Mouse (Mus musculus) macrophage (primary cell): Measurements from ENCODE around the gene Atp6v1g1. TPM values are rescaled to one million over a fixed set of nuclear protein-coding genes. Genes with fewer than 3 reads are reported as not detected.
A peak's percentile ranks its signal among the peaks of the same experiment; 100 is the strongest.

Experiments
- H3K27ac ChIP-seq: fragments of 350-480 bp; formaldehyde crosslinking; 2 replicates; pipeline ENCODE4 v1.9.0; 2021
- H3K36me3 ChIP-seq: fragments of 350-480 bp; formaldehyde crosslinking; 2 replicates; pipeline ENCODE4 v1.9.0; 2021; ENCODE audit errors: inconsistent target
- H3K4me3 ChIP-seq: fragments of 350-480 bp; formaldehyde crosslinking; 2 replicates; pipeline ENCODE4 v1.9.0; 2021; ENCODE audit errors: inconsistent target
- H3K79me2 ChIP-seq: fragments of 350-480 bp; formaldehyde crosslinking; 2 replicates; pipeline ENCODE4 v1.9.0; 2021; ENCODE audit errors: inconsistent target
- WGBS: methylation state at CpG from one replicate; pipeline ENCODE4 v1.1.7; 2026; ENCODE audit warnings: inconsistent platforms; ENCODE audit not compliant: missing documents; 5-methylcytosine and 5-hydroxymethylcytosine counted together
- polyA plus RNA-seq: library from polyadenylated mRNA; stranded (reverse); fragments of 250-400 nt; gene quantifications from 3 replicates; pipeline ENCODE4 v1.2.4, GENCODE M21; 2018; ENCODE audit warnings: inconsistent platforms

Atp6v1g1 gene
- polyA plus RNA-seq, 1 experiment from 2014 or later, result 355 TPM

DNA sequence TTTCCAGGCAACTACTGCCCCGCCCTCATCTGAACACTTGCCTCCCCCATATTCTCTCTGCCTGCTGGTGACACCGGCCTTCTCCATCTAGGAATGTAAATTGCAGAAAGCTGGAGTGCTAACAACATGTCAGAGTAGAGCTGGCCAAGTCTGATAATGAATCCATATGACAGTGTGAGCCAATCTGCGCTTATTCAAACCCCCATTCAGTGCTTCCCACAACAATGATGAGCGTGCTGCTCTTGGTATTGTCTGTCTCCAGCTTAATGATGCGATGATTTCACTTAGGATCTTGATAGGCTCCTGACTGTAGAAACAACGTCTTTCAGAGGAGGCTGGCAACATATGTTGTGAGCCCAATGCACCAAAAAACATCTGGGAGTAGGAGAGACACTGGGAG lies 15.6 kb upstream of the Atp6v1g1 start:
- 95% methylated on average over 6 of the region's 6 CpGs for WGBS
- Histone ChIP-seq H3K36me3 (no peaks in the 10 kb centered on the region), H3K27ac (no peak overlapping the region), H3K4me3 (no peak overlapping the region), H3K79me2 (no peaks in the 10 kb centered on the region)

DNA sequence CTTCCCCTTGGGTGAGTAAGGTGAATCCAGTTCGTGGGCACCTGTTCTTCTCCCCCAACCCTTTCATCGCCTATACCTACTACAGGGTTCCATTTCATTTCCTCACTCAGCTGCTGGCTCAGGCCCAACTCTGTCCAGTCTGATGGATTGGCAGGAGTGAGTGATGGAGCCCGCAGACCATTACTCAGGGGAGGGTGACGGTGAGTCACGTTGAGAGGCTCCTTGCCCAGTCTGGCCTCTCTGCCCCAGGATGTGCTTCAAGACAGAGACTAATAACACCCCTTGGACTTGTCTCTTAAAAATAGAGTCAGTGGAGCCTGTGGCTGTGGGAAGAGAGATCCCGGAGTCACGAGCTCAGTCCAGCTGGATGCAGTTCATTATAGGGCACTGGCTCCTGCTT lies 14.2 kb upstream of the Atp6v1g1 start:
- WGBS, result 89% methylated on average over 6 of the region's 7 CpGs
- Histone ChIP-seq H3K4me3 (no peak overlapping the region), H3K27ac (no peak overlapping the region), H3K79me2 (no peaks in the 10 kb centered on the region), H3K36me3 (no peaks in the 10 kb centered on the region)

DNA sequence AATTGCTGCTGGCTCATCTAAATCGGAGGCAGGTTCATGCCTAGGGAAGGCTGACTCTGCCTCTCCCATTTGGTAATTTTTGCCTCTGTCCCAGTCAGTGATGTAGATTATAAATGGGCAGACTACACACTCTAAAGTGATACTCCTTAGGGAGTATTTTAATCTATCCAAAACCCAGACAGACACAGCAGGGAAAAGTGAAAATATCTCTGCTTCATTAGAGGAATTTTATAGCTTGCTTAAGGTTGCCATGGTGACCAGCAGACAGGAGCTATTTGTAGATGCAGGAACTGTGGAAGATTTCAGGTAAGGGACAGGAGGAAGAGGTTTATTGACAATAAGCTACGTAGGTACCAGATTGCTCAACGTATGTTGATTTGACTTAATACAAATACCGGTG lies 7.0 kb upstream of the Atp6v1g1 start:
- WGBS, result 92% methylated on average over 4 of the region's 4 CpGs
- Histone ChIP-seq H3K36me3 (no peaks in the 10 kb centered on the region), H3K27ac (no peak overlapping the region), H3K4me3 (no peak overlapping the region), H3K79me2 (no peaks in the 10 kb centered on the region)

DNA sequence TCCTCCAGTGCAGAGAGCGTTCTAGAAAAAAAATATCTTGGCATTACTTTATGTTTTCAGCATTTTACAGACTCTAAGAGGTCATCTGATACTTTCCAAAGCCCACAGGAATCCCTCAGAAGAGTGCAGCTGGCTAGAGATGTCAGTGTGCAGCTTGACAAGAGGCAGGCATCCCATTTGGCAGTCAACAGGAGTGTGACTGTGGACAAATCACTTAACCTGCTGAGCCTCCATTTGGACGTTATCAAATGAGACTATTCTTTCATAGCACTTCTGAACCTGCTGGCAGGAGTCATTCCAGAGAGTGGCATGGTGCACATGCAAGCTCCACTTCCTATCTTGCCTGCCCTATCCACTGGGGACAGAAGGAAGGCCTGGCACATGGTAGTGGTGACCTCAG lies 2.4 kb upstream of the Atp6v1g1 start:
- Histone ChIP-seq H3K79me2 (peaks cover 26% of the 10 kb centered on the region), H3K27ac (no peak overlapping the region), H3K36me3 (no peaks in the 10 kb centered on the region; the same call in 1 of the 2 replicates), H3K4me3 (no peak overlapping the region)
- 95% methylated on average over 2 of the region's 2 CpGs for WGBS

DNA sequence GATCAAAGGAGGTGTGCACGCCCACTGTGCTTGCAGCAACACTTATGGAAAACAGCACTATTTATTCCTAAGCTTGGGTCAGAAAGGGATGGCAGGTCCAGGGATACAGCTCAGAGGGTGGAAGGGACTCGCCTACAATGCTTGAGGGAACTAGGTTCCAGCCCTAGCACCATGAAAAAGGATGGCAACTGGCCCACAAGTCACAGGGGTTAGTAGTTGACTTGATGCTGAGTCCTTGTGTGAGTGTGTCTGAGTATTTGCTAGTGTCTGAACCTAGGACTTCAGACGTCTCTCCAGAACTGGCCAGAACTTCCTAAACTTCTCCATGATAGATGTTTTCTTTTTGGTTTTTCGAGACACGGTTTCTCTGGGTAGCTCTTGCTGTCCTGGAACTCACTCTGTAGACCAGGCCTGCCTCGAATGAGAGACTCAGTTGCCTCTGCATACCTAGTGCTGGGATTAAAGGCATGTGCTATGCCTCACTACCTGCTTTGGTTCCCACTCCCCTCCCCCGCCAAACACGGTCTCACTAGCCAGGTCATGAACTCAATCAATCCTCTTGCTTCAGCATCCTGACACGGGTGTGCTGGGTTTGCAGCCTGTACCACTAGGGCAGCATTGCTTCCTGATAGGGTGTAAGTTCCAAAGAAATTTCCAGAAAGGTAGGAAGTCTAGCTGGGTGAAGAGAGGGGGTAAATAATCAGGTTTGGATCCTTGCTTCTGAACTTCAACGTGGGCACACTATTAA lies 652 bp upstream of the Atp6v1g1 start:
- Histone ChIP-seq H3K27ac (peak overlapping the region; percentile 62), H3K36me3 (peaks cover 6% of the 10 kb centered on the region; the same call in 1 of the 2 replicates), H3K4me3 (no peak overlapping the region), H3K79me2 (peaks cover 43% of the 10 kb centered on the region)
- 59% methylated on average over 10 of the region's 10 CpGs for WGBS

DNA sequence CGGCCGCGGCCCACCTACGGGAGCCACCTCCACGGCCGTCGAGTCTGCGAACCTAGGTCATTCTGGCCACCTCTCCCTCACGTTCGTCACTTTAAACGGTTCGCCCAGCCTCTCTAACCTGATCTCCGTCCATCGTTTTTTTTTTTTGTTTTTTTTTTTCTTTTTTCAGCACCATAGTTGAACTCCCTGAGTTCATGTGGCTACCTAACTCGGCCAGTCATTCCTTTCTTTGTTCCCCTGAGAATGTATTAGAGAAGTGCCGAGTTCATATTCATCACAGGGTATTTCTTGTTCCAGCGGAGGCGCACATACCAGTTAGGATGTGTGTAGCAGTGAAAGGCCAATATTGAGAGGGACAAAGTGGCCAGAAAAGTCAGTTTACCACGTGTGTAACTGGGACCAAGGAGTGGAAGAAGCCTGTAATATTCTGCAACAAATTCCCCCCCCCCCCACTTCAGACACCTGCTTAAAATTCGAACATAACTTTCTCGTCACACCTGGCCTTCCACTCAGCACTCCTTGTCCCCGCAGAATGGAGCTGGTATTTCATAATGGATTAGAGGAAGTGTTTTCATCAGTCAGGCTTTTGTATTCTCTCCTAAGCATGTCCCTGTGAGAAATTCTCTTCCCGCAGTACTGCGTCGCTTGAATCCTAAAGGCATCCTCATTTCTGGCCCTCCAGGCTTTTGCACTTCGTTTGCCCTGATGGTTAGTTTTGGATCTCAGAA lies 823 bp downstream of the Atp6v1g1 start:
- Histone ChIP-seq H3K27ac (peak overlapping the region; percentile 85), H3K79me2 (peaks cover 51% of the 10 kb centered on the region), H3K4me3 (peak overlapping the region; percentile 94), H3K36me3 (peaks cover 14% of the 10 kb centered on the region; the same call in 1 of the 2 replicates)
- 12% methylated on average over 26 of the region's 26 CpGs for WGBS

DNA sequence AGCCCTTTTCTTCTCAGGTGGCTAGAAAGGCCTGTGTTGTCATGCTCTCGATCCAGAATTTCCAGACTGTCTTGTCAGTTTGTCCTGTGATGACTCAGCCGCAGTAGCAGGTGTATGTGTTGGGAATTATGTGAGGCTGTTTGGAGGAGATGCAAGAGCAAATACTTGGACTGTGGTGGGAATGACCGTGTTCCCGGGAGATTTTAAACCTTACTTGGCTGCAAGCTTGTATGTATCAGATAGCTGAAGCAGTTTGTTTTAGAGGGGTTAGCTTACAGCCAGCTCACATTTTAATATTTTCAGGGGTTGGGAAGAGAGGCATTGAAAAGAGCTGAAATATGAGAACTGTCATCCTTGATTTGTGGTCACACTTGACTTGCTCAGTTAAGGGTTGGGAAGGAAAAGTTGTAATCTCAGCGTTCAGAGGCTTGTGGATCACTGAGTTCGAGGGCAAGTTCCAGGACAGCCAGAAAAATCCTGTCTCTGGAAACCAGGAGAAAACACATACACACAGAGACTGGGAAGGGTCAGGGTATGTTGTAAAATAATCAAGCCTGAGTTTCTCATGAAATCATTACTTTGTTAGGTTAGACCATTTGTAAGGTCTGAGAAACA lies 2.0 kb downstream of the Atp6v1g1 start:
- peaks cover 62% of the 10 kb centered on the region for H3K79me2 ChIP-seq
- peaks cover 25% of the 10 kb centered on the region for H3K36me3 ChIP-seq
- 80% methylated on average over 6 of the region's 6 CpGs for WGBS
- H3K27ac ChIP-seq, result 0 out of 2 replicates have a peak overlapping the region, but pooled peaks have one; percentile 85
- peak overlapping the region; percentile 94 for H3K4me3 ChIP-seq

DNA sequence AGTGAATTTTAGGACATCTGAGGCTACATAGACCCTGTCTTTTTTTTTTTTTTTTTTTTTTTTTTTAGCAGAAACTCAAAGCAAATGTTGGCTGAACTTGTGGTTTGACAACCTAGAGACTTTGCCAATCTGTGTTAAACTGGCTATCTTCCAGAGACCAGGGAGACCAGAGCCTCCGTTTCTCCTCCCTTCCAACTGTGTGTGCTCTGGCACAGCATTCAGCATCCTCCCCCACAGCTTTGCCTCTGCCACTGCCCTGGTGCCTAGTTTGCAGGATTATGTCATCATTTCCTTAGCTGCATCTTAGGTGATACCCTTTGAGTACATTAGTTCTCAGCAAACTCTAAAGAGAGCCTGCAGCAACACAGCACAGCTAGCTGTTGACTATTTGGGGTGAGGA lies 3.2 kb downstream of the Atp6v1g1 start:
- peaks cover 71% of the 10 kb centered on the region for H3K79me2 ChIP-seq
- no peak overlapping the region for H3K27ac ChIP-seq
- WGBS, result 14% methylated on average over 1 of the region's 1 CpGs
- H3K36me3 ChIP-seq, result peaks cover 37% of the 10 kb centered on the region
- no peak overlapping the region for H3K4me3 ChIP-seq

DNA sequence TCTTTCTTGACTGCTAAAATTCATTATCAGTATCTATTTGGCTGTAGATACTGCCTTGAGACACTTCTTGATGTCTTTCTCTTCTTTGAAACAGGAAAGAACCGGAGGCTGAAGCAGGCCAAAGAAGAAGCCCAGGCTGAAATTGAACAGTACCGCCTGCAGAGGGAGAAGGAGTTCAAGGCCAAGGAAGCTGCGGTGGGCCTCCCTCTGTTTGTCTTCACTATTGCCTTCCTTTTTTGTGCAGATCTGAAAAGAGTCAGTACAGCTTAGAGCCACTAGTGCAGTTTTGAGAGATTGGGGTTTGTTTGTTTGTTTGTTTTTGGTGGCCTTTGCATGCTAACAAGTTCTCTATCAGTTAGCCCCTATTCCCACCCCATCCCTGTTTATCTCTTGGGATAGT lies 3.9 kb downstream of the Atp6v1g1 start:
- WGBS, result 51% methylated on average over 3 of the region's 3 CpGs
- H3K36me3 ChIP-seq, result peaks cover 39% of the 10 kb centered on the region

DNA sequence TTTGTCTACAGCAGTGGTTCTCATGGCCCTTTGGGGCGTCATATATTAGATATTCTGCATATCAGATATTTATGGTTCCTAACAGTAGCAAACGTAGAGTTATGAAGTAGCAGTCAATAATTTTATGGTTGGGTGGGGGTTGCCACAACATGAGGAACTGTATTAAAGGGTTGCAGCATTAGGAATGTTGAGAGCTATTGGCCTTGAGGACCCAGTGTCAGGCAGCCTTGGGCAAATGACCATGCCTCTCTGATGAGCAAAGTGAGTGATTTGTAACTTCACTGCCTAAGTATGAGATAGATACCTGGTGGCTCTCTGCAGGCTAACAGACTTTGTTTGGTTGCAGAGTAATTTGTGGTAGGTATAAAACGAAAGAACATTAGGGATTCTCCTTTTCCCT lies 6.3 kb downstream of the Atp6v1g1 start:
- peaks cover 39% of the 10 kb centered on the region for H3K36me3 ChIP-seq
- H3K27ac ChIP-seq, result no peak overlapping the region
- 92% methylated on average over 3 of the region's 3 CpGs for WGBS
- no peak overlapping the region for H3K4me3 ChIP-seq
- peaks cover 58% of the 10 kb centered on the region for H3K79me2 ChIP-seq

More for the DNA sequence above, 3.9 kb downstream of the Atp6v1g1 start:
- Histone ChIP-seq H3K27ac (no peak overlapping the region), H3K79me2 (peaks cover 71% of the 10 kb centered on the region), H3K4me3 (no peak overlapping the region)

DNA sequence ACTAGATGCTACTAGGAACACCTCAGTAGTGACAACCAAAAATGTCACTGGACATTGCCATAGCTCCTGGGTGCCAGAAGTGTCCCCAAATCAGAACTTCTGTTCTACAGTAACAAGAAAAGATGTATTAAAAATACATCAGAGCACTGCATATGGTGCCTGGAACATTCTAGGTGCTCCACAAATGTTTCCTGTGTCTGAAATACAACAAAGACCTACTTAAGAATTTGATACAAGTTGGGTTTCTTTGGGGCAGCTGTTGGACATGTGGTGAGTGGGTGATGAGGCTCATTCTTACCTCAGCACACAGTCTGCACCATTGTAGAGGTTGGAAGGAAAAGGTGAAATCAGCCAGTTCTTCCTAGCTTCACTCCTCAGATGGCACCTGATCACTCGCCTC lies 8.3 kb downstream of the Atp6v1g1 start:
- Histone ChIP-seq H3K79me2 (peaks cover 39% of the 10 kb centered on the region), H3K4me3 (no peak overlapping the region), H3K27ac (no peak overlapping the region), H3K36me3 (peaks cover 39% of the 10 kb centered on the region)
- WGBS, result 92% methylated on average over 1 of the region's 1 CpGs

DNA sequence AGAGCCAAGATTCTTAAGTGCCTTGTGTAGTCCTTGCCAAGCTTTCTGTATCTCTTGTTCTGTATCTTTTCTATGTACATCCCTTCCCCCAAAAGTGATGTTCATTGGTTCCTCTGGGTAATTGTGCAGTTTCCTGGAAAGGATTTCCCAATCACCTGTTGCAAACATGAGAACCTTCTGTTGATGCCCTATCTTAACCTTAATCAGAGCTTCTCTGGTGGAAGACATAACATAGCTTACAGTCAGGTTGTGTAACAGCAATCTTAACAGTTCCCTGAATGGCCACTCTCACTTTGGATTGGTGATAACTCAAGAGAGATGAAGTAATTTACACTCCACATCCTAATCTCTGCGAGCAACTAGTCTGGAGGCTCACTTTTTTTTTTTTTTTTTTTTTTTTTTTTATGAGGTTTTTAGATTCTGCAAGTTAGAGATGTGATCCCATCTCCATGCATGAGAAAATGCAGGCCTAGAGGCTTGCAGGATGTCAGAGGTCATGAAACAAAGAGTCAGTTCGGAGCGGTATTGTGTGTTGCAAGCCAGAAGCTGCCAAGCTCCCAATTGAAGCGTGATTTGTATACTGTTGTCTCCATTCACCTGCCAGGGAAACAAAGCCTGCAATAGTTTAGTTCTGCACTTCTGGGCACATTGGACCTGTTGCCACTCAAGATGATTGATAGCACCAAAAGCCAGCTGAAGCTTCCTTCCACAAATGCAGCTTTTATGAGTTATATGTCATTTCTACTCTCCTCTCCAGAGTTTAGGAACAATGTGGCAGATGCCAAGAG lies 9.4 kb downstream of the Atp6v1g1 start:
- no peak overlapping the region for H3K27ac ChIP-seq
- WGBS, result 78% methylated on average over 4 of the region's 4 CpGs
- H3K4me3 ChIP-seq, result no peak overlapping the region
- peaks cover 32% of the 10 kb centered on the region for H3K36me3 ChIP-seq
- peaks cover 29% of the 10 kb centered on the region for H3K79me2 ChIP-seq

DNA sequence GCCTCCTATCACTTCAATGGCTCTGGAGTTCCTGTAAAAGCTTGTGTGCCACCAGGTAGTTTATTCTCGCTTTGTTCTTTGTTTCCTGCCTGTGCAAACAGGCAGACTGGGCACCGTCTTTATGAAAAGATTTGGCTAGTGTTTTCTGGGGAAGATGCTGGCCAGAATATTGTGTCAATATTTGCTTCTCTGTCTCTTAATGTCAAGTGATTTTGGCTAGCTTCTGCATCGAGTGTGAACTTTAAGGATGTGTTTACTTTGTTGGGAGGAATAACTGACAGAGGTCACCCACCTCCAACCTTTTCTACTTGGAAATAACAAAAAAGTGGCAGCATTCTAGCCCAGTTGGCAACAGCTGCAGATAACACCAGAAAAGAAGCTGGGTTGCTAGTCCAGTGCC lies 10.0 kb downstream of the Atp6v1g1 start:
- H3K27ac ChIP-seq, result no peak overlapping the region
- WGBS, result 84% methylated on average over 3 of the region's 3 CpGs
- peaks cover 27% of the 10 kb centered on the region for H3K36me3 ChIP-seq
- H3K4me3 ChIP-seq, result no peak overlapping the region
- H3K79me2 ChIP-seq, result peaks cover 29% of the 10 kb centered on the region

DNA sequence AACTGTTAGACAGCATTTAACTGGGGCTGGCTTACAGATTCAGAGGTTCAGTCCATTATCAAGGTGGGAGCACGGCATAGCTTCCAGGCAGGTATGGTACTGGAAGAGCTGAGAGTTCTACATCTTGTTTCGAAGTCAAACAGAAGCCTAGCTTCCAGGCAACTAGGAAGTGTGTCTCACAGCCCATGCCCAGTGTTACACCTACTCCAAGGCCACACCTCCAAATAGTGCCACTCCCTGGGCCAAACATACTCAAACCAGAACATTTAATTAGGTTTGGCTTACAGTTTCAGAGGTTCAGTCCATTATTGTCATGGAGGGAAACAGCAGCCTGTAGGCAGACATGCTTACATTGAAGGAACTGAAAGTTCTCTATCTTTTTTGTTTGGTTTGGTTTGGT lies 10.5 kb downstream of the Atp6v1g1 start:
- Histone ChIP-seq H3K79me2 (peaks cover 32% of the 10 kb centered on the region; the same call in 1 of the 2 replicates), H3K36me3 (peaks cover 24% of the 10 kb centered on the region), H3K27ac (no peak overlapping the region), H3K4me3 (no peak overlapping the region)
- WGBS, result 91% methylated on average over 2 of the region's 2 CpGs
